Mouse (Mus musculus) heart, embryonic 11.5 days (tissue): ENCODE measurements at regions not wholly inside any gene's neighbourhood (a gene's known extent, or its start where the extent isn't known, plus 50 kb on each side); places are given as distances from the start of the nearest gene placed in this dataset.

Source experiments
- ATAC-seq: fragments of 200-750 bp; cut with Nextera tagmentation; replicated peaks from 2 replicates; pipeline ENCODE4 v1.8.0; 2017; ENCODE audit warnings: moderate library complexity; ENCODE audit not compliant: insufficient number of reproducible peaks, low FRiP score, low TSS enrichment
- H3K27ac ChIP-seq: fragments of 300-500 bp; sonication (generic); 2 replicates; pipeline ENCODE4 v1.5.1; 2014; ENCODE audit warnings: mild to moderate bottlenecking, low read depth, low read length
- H3K27me3 ChIP-seq: fragments of 300-500 bp; sonication (generic); 2 replicates; pipeline ENCODE4 v1.6.1; 2014; ENCODE audit warnings: mild to moderate bottlenecking, low read length, mixed read lengths; ENCODE audit not compliant: control insufficient read depth, insufficient read depth
- H3K36me3 ChIP-seq: fragments of 300-500 bp; sonication (generic); 2 replicates; pipeline ENCODE4 v1.6.1; 2014; ENCODE audit warnings: mild to moderate bottlenecking, low read length, moderate library complexity, mixed read lengths; ENCODE audit not compliant: control insufficient read depth, insufficient read depth
- H3K4me1 ChIP-seq: fragments of 300-500 bp; sonication (generic); 2 replicates; pipeline ENCODE4 v1.6.1; 2014; ENCODE audit warnings: low read length; ENCODE audit not compliant: control insufficient read depth, insufficient read depth
- H3K4me2 ChIP-seq: fragments of 300-500 bp; sonication (generic); 2 replicates; pipeline ENCODE4 v1.6.1; 2014; ENCODE audit warnings: mild to moderate bottlenecking, moderate library complexity
- H3K4me3 ChIP-seq: fragments of 300-500 bp; sonication (generic); 2 replicates; pipeline ENCODE4 v1.5.1; 2014; ENCODE audit warnings: low read depth, low read length
- H3K9ac ChIP-seq: fragments of 300-500 bp; sonication (generic); 2 replicates; pipeline ENCODE4 v1.6.1; 2014; ENCODE audit warnings: mild to moderate bottlenecking, low read depth, low read length, moderate library complexity
- H3K9me3 ChIP-seq: fragments of 300-500 bp; sonication (generic); replicated peaks from 2 replicates; pipeline ENCODE4 v1.6.1; 2016; ENCODE audit warnings: low read length; ENCODE audit not compliant: control insufficient read depth
- WGBS: fragments of 180-500 bp; shearing (Covaris S2); extraction: QIAGEN DNeasy Blood & Tissue Kit; methylation state at CpG from one replicate; pipeline ENCODE4 v1.1.7; 2014; ENCODE audit not compliant: insufficient replicate concordance; 5-methylcytosine and 5-hydroxymethylcytosine counted together

DNA sequence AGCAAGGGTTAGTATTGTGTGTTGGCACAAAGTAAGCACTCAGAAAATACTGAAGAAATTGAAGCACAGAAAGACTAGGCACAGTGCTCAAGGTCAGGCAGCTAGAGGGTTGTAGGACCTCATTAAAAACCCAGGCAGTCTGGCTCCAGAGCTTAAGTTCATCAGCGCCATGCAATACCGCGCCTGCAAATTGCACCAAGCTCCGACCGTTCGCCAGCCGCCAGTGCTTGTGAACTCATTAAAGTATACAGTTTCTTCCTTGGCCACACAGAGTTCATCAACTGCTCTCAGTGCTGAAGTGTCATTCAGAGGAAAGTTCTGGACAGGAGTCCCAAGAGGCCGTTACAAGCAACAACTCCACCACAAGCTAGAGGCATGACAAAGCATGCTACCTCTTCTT lies 397.5 kb downstream of the Lmo4 start:
- ATAC-seq = no peak
- Histone ChIP-seq H3K27ac (no peak overlapping the region), H3K4me3 (no peak overlapping the region), H3K4me2 (no peak overlapping the region), H3K9ac (no peak overlapping the region), H3K4me1 (no peaks in the 10 kb centered on the region), H3K27me3 (no peaks in the 10 kb centered on the region), H3K36me3 (no peaks in the 10 kb centered on the region), H3K9me3 (no peaks in the 10 kb centered on the region)
- WGBS = 90% methylated on average over 8 of the region's 8 CpGs

GRCm38 (mm10) chr3:143806940-143807339 lies 398.1 kb downstream of the Lmo4 start:
- no peak for ATAC-seq
- Histone ChIP-seq H3K36me3 (no peaks in the 10 kb centered on the region), H3K27me3 (no peaks in the 10 kb centered on the region), H3K4me1 (no peaks in the 10 kb centered on the region), H3K4me2 (no peak overlapping the region), H3K9ac (no peak overlapping the region), H3K27ac (no peak overlapping the region), H3K4me3 (no peak overlapping the region), H3K9me3 (no peaks in the 10 kb centered on the region)
- WGBS = 78% methylated on average over 3 of the region's 3 CpGs

DNA sequence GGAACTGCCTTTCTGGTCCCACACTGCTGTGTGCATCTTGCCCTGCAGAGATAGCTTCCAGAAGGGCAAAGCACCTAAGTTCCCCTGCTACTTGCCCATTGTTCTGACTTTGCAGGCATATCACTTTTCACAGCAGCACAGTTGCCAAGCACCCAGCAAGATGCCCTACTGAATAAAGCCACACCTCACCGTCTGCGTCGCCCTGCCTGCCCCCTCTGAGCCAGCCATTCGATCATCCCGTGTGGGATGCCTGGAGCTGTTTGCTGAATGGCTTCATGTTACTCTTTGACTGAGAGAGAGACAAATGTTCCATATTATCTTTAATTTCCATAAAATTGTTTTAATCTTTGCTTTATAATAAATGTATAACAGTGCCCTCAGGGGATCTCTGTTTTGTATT lies 407.2 kb downstream of the Lmo4 start:
- H3K27ac ChIP-seq = no peak overlapping the region
- H3K4me2 ChIP-seq = no peak overlapping the region
- no peaks in the 10 kb centered on the region for H3K36me3 ChIP-seq
- H3K27me3 ChIP-seq = no peaks in the 10 kb centered on the region
- H3K9me3 ChIP-seq = no peaks in the 10 kb centered on the region
- no peak overlapping the region for H3K4me3 ChIP-seq
- 59% methylated on average over 5 of the region's 5 CpGs for WGBS
- ATAC-seq = no peak
- H3K4me1 ChIP-seq = no peaks in the 10 kb centered on the region
- no peak overlapping the region for H3K9ac ChIP-seq

- ATAC-seq = no peak
Measured at GRCm38 (mm10) chr3:143790905-143791304, 414.1 kb downstream of the Lmo4 start.

GRCm38 (mm10) chr3:143789932-143790570 lies 415.0 kb downstream of the Lmo4 start:
- ATAC-seq = no peak
- H3K4me3 ChIP-seq = no peak overlapping the region
- no peaks in the 10 kb centered on the region for H3K4me1 ChIP-seq
- no peaks in the 10 kb centered on the region for H3K27me3 ChIP-seq
- H3K27ac ChIP-seq = no peak overlapping the region
- H3K36me3 ChIP-seq = no peaks in the 10 kb centered on the region
- WGBS = 74% methylated on average over 8 of the region's 8 CpGs
- no peak overlapping the region for H3K4me2 ChIP-seq
- no peak overlapping the region for H3K9ac ChIP-seq
- H3K9me3 ChIP-seq = no peaks in the 10 kb centered on the region

More at GRCm38 (mm10) chr3:143790905-143791304, 414.1 kb downstream of the Lmo4 start:
- no peaks in the 10 kb centered on the region for H3K4me1 ChIP-seq
- no peaks in the 10 kb centered on the region for H3K36me3 ChIP-seq
- H3K4me3 ChIP-seq = no peak overlapping the region
- H3K27ac ChIP-seq = no peak overlapping the region
- no peaks in the 10 kb centered on the region for H3K9me3 ChIP-seq
- H3K9ac ChIP-seq = no peak overlapping the region
- H3K27me3 ChIP-seq = no peaks in the 10 kb centered on the region
- 86% methylated on average over 8 of the region's 8 CpGs for WGBS
- no peak overlapping the region for H3K4me2 ChIP-seq

- Histone ChIP-seq H3K27me3 (no peaks in the 10 kb centered on the region), H3K4me1 (no peaks in the 10 kb centered on the region), H3K9ac (no peak overlapping the region), H3K36me3 (no peaks in the 10 kb centered on the region), H3K27ac (no peak overlapping the region), H3K4me2 (no peak overlapping the region), H3K4me3 (no peak overlapping the region), H3K9me3 (no peaks in the 10 kb centered on the region)
- ATAC-seq = no peak
- 65% methylated on average over 8 of the region's 8 CpGs for WGBS
Measured at GRCm38 (mm10) chr3:143786889-143787288, 418.1 kb downstream of the Lmo4 start.

GRCm38 (mm10) chr3:143784353-143784791 lies 420.6 kb downstream of the Lmo4 start:
- Histone ChIP-seq H3K4me2 (no peak overlapping the region), H3K4me1 (no peaks in the 10 kb centered on the region), H3K27me3 (no peaks in the 10 kb centered on the region), H3K27ac (no peak overlapping the region), H3K9me3 (no peaks in the 10 kb centered on the region), H3K9ac (no peak overlapping the region), H3K4me3 (no peak overlapping the region), H3K36me3 (no peaks in the 10 kb centered on the region)
- no peak for ATAC-seq
- 51% methylated on average over 3 of the region's 3 CpGs for WGBS

GRCm38 (mm10) chr3:143778161-143778560 lies 426.9 kb downstream of the Lmo4 start:
- Histone ChIP-seq H3K4me2 (no peak overlapping the region), H3K9me3 (no peaks in the 10 kb centered on the region), H3K4me1 (no peaks in the 10 kb centered on the region), H3K27ac (no peak overlapping the region), H3K9ac (no peak overlapping the region), H3K27me3 (no peaks in the 10 kb centered on the region), H3K4me3 (no peak overlapping the region), H3K36me3 (no peaks in the 10 kb centered on the region)
- ATAC-seq = no peak
- 73% methylated on average over 2 of the region's 2 CpGs for WGBS

- H3K4me1 ChIP-seq = no peaks in the 10 kb centered on the region
- no peaks in the 10 kb centered on the region for H3K27me3 ChIP-seq
- no peaks in the 10 kb centered on the region for H3K9me3 ChIP-seq
- no peak overlapping the region for H3K9ac ChIP-seq
- H3K4me3 ChIP-seq = no peak overlapping the region
- no peaks in the 10 kb centered on the region for H3K36me3 ChIP-seq
- H3K4me2 ChIP-seq = no peak overlapping the region
- whole genome bisulfite sequencing = 31% methylated on average over 1 of the region's 1 CpGs
- H3K27ac ChIP-seq = no peak overlapping the region
- ATAC-seq = peak; percentile 52; the same call in 1 of the 2 replicates
Measured at GRCm38 (mm10) chr3:143759337-143759736, 445.7 kb downstream of the Lmo4 start.
